Mouse (Mus musculus): Measurements from ENCODE around the gene Atp2a2. TPM values are rescaled to one million over a fixed set of nuclear protein-coding genes. Genes with fewer than 3 reads are reported as not detected.

Atp2a2 gene
- polyA plus RNA-seq (2014; fragmentation: Nextera tagmentation; extraction: Ambion mirVana) = 76.3 and 78.4 TPM in 2 replicates

GRCm38 (mm10) chr5:122502077-122502941 is at the start of gene Atp2a2:
TSS of gene Atp2a2 (minus strand) at chr5:122502225.
- WGBS = 0% methylated on average over 36 of the region's 113 CpGs
- H3K4me1 ChIP-seq (ENCODE audit: control insufficient read depth, insufficient read depth, low read length) = peaks cover 31% of the 10 kb centered on the region
- no peaks in the 10 kb centered on the region for H3K9me3 ChIP-seq (ENCODE audit: control insufficient read depth, low read length)
- no peaks in the 10 kb centered on the region for H3K36me3 ChIP-seq (ENCODE audit: control insufficient read depth, insufficient read depth, low read length)
- H3K4me2 ChIP-seq (ENCODE audit: low read depth, low read length) = peak within 1 kb of the TSS; percentile 75
- ATAC-seq (ENCODE audit: low read depth) = peak; percentile 95
- H3K9ac ChIP-seq (replicated peaks; ENCODE audit: low read depth, low read length) = peak within 1 kb of the TSS; percentile 99
- H3K27me3 ChIP-seq (ENCODE audit: control insufficient read depth, insufficient read depth, low read length) = peaks cover 2% of the 10 kb centered on the region; the same call in 1 of the 2 replicates
- peak within 1 kb of the TSS; percentile 98 for H3K27ac ChIP-seq (ENCODE audit: low read depth, low read length)
- peak within 1 kb of the TSS; percentile 98 for H3K4me3 ChIP-seq (ENCODE audit: low read depth, low read length)

GRCm38 (mm10) chr5:122550460-122550859 is 48.4 kb upstream of the Atp2a2 start:
- WGBS = 59% methylated on average over 8 of the region's 8 CpGs
- Histone ChIP-seq H3K4me3 (ENCODE audit: low read depth, low read length) (no peak overlapping the region), H3K4me2 (ENCODE audit: low read depth, low read length) (no peak overlapping the region), H3K9ac (replicated peaks; ENCODE audit: low read depth, low read length) (no peak overlapping the region), H3K27me3 (ENCODE audit: control insufficient read depth, insufficient read depth, low read length) (no peaks in the 10 kb centered on the region), H3K27ac (ENCODE audit: low read depth, low read length) (no peak overlapping the region), H3K36me3 (ENCODE audit: control insufficient read depth, insufficient read depth, low read length) (no peaks in the 10 kb centered on the region), H3K9me3 (ENCODE audit: control insufficient read depth, low read length) (no peaks in the 10 kb centered on the region), H3K4me1 (ENCODE audit: control insufficient read depth, insufficient read depth, low read length) (no peaks in the 10 kb centered on the region)
- no peak for ATAC-seq (ENCODE audit: low read depth)

GRCm38 (mm10) chr5:122548671-122549070 is 46.6 kb upstream of the Atp2a2 start:
- Histone ChIP-seq H3K9ac (replicated peaks; ENCODE audit: low read depth, low read length) (no peak overlapping the region), H3K27me3 (ENCODE audit: control insufficient read depth, insufficient read depth, low read length) (no peaks in the 10 kb centered on the region), H3K27ac (ENCODE audit: low read depth, low read length) (no peak overlapping the region), H3K4me3 (ENCODE audit: low read depth, low read length) (no peak overlapping the region), H3K4me2 (ENCODE audit: low read depth, low read length) (no peak overlapping the region), H3K9me3 (ENCODE audit: control insufficient read depth, low read length) (no peaks in the 10 kb centered on the region), H3K4me1 (ENCODE audit: control insufficient read depth, insufficient read depth, low read length) (no peaks in the 10 kb centered on the region), H3K36me3 (ENCODE audit: control insufficient read depth, insufficient read depth, low read length) (no peaks in the 10 kb centered on the region)
- ATAC-seq (ENCODE audit: low read depth) = no peak
- WGBS = 83% methylated on average over 6 of the region's 6 CpGs

- H3K36me3 ChIP-seq (ENCODE audit: control insufficient read depth, insufficient read depth, low read length) = no peaks in the 10 kb centered on the region
- no peak for ATAC-seq (ENCODE audit: low read depth)
- H3K4me2 ChIP-seq (ENCODE audit: low read depth, low read length) = no peak overlapping the region
- H3K9me3 ChIP-seq (ENCODE audit: control insufficient read depth, low read length) = no peaks in the 10 kb centered on the region
- 28% methylated on average over 6 of the region's 6 CpGs for WGBS
- no peak overlapping the region for H3K27ac ChIP-seq (ENCODE audit: low read depth, low read length)
- no peak overlapping the region for H3K4me3 ChIP-seq (ENCODE audit: low read depth, low read length)
- H3K4me1 ChIP-seq (ENCODE audit: control insufficient read depth, insufficient read depth, low read length) = no peaks in the 10 kb centered on the region
- H3K9ac ChIP-seq (replicated peaks; ENCODE audit: low read depth, low read length) = no peak overlapping the region
- no peaks in the 10 kb centered on the region for H3K27me3 ChIP-seq (ENCODE audit: control insufficient read depth, insufficient read depth, low read length)
Measured at GRCm38 (mm10) chr5:122547810-122548209, 45.8 kb upstream of the Atp2a2 start.

GRCm38 (mm10) chr5:122547251-122547714 is 45.3 kb upstream of the Atp2a2 start:
- H3K4me3 ChIP-seq (ENCODE audit: low read depth, low read length) = no peak overlapping the region
- no peaks in the 10 kb centered on the region for H3K4me1 ChIP-seq (ENCODE audit: control insufficient read depth, insufficient read depth, low read length)
- H3K9ac ChIP-seq (replicated peaks; ENCODE audit: low read depth, low read length) = no peak overlapping the region
- no peaks in the 10 kb centered on the region for H3K27me3 ChIP-seq (ENCODE audit: control insufficient read depth, insufficient read depth, low read length)
- 57% methylated on average over 7 of the region's 7 CpGs for whole genome bisulfite sequencing
- no peaks in the 10 kb centered on the region for H3K9me3 ChIP-seq (ENCODE audit: control insufficient read depth, low read length)
- H3K4me2 ChIP-seq (ENCODE audit: low read depth, low read length) = no peak overlapping the region
- no peak for ATAC-seq (ENCODE audit: low read depth)
- no peaks in the 10 kb centered on the region for H3K36me3 ChIP-seq (ENCODE audit: control insufficient read depth, insufficient read depth, low read length)
- H3K27ac ChIP-seq (ENCODE audit: low read depth, low read length) = no peak overlapping the region

GRCm38 (mm10) chr5:122543392-122543791 is 41.4 kb upstream of the Atp2a2 start:
- no peaks in the 10 kb centered on the region for H3K4me1 ChIP-seq (ENCODE audit: control insufficient read depth, insufficient read depth, low read length)
- no peaks in the 10 kb centered on the region for H3K36me3 ChIP-seq (ENCODE audit: control insufficient read depth, insufficient read depth, low read length)
- H3K4me3 ChIP-seq (ENCODE audit: low read depth, low read length) = no peak overlapping the region
- H3K27ac ChIP-seq (ENCODE audit: low read depth, low read length) = no peak overlapping the region
- H3K9me3 ChIP-seq (ENCODE audit: control insufficient read depth, low read length) = no peaks in the 10 kb centered on the region
- no peaks in the 10 kb centered on the region for H3K27me3 ChIP-seq (ENCODE audit: control insufficient read depth, insufficient read depth, low read length)
- H3K4me2 ChIP-seq (ENCODE audit: low read depth, low read length) = no peak overlapping the region
- H3K9ac ChIP-seq (replicated peaks; ENCODE audit: low read depth, low read length) = no peak overlapping the region
- no peak for ATAC-seq (ENCODE audit: low read depth)
- WGBS = 91% methylated on average over 6 of the region's 6 CpGs

- Histone ChIP-seq H3K4me3 (ENCODE audit: low read depth, low read length) (no peak overlapping the region), H3K4me2 (ENCODE audit: low read depth, low read length) (no peak overlapping the region), H3K9me3 (ENCODE audit: control insufficient read depth, low read length) (no peaks in the 10 kb centered on the region), H3K4me1 (ENCODE audit: control insufficient read depth, insufficient read depth, low read length) (no peaks in the 10 kb centered on the region), H3K36me3 (ENCODE audit: control insufficient read depth, insufficient read depth, low read length) (no peaks in the 10 kb centered on the region), H3K9ac (replicated peaks; ENCODE audit: low read depth, low read length) (no peak overlapping the region), H3K27me3 (ENCODE audit: control insufficient read depth, insufficient read depth, low read length) (no peaks in the 10 kb centered on the region), H3K27ac (ENCODE audit: low read depth, low read length) (no peak overlapping the region)
- no peak for ATAC-seq (ENCODE audit: low read depth)
- 90% methylated on average over 8 of the region's 8 CpGs for WGBS
Measured at GRCm38 (mm10) chr5:122541871-122542270, 39.8 kb upstream of the Atp2a2 start.

- Histone ChIP-seq H3K4me3 (ENCODE audit: low read depth, low read length) (no peak overlapping the region), H3K4me2 (ENCODE audit: low read depth, low read length) (no peak overlapping the region), H3K4me1 (ENCODE audit: control insufficient read depth, insufficient read depth, low read length) (no peaks in the 10 kb centered on the region), H3K27ac (ENCODE audit: low read depth, low read length) (no peak overlapping the region), H3K9me3 (ENCODE audit: control insufficient read depth, low read length) (no peaks in the 10 kb centered on the region), H3K27me3 (ENCODE audit: control insufficient read depth, insufficient read depth, low read length) (no peaks in the 10 kb centered on the region), H3K9ac (replicated peaks; ENCODE audit: low read depth, low read length) (no peak overlapping the region), H3K36me3 (ENCODE audit: control insufficient read depth, insufficient read depth, low read length) (no peaks in the 10 kb centered on the region)
- ATAC-seq (ENCODE audit: low read depth) = no peak
- WGBS = 96% methylated on average over 11 of the region's 11 CpGs
Measured at GRCm38 (mm10) chr5:122538077-122538476, 36.1 kb upstream of the Atp2a2 start.

- no peak overlapping the region for H3K4me2 ChIP-seq (ENCODE audit: low read depth, low read length)
- no peak overlapping the region for H3K9ac ChIP-seq (replicated peaks; ENCODE audit: low read depth, low read length)
- no peaks in the 10 kb centered on the region for H3K36me3 ChIP-seq (ENCODE audit: control insufficient read depth, insufficient read depth, low read length)
- no peaks in the 10 kb centered on the region for H3K27me3 ChIP-seq (ENCODE audit: control insufficient read depth, insufficient read depth, low read length)
- 98% methylated on average over 5 of the region's 5 CpGs for WGBS
- no peaks in the 10 kb centered on the region for H3K4me1 ChIP-seq (ENCODE audit: control insufficient read depth, insufficient read depth, low read length)
- no peak overlapping the region for H3K27ac ChIP-seq (ENCODE audit: low read depth, low read length)
- ATAC-seq (ENCODE audit: low read depth) = no peak
- no peak overlapping the region for H3K4me3 ChIP-seq (ENCODE audit: low read depth, low read length)
- no peaks in the 10 kb centered on the region for H3K9me3 ChIP-seq (ENCODE audit: control insufficient read depth, low read length)
Measured at GRCm38 (mm10) chr5:122537654-122538053, 35.6 kb upstream of the Atp2a2 start.

Data from neural tube, embryonic 14.5 days (tissue).